Mouse (Mus musculus): ENCODE results near the gene Gm4778. TPM values are rescaled to one million over a fixed set of nuclear protein-coding genes. Genes with fewer than 3 reads are reported as not detected.

The Gm4778 gene
- polyA plus RNA-seq, 1 experiment from 2014 or later: not detected

DNA sequence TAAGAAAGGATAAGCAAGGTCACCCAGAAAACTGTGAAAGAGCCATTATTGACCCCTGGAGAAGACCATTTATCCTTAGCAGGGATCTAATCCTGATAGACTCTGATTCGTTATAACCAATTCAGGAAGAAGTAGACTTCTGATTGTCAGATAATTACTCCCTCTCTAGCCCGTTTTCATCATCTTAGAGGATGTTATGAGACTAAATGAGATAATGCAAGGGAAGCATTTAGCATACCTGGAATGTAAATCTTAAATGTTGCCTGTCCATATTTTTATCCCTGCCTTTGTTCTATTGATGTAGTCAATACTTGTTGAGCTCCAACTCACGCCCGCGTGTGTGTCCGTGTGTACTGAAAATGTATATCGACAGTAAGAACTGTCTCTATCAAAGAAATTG, 46.7 kb downstream of the Gm4778 start:
- Histone ChIP-seq H3K4me3 (replicated peaks; ENCODE audit: low read depth, low read length) (peak overlapping the region; percentile 44), H3K9me3 (replicated peaks; ENCODE audit: low read length) (no peaks in the 10 kb centered on the region), H3K27me3 (ENCODE audit: insufficient read depth, low read length) (no peaks in the 10 kb centered on the region), H3K27ac (peak overlapping the region; percentile 85), H3K4me2 (ENCODE audit: low read length) (peak overlapping the region; percentile 53), H3K36me3 (ENCODE audit: insufficient read depth, low read length) (no peaks in the 10 kb centered on the region), H3K4me1 (replicated peaks; ENCODE audit: insufficient read depth, low read length) (0 out of 2 replicates have a peak, but pooled peaks cover 4% of the 10 kb centered on the region), H3K9ac (ENCODE audit: low read depth, low read length) (peak overlapping the region; percentile 66)
- WGBS: 53% methylated on average over 7 of the region's 7 CpGs
- no peak for TF ChIP-seq CTCF (IDR thresholded peaks at IDR 0.05; ENCODE audit: low read depth)
- no peak for ATAC-seq (replicated peaks; ENCODE audit: low FRiP score, low read depth)
- DNase-seq (ENCODE audit: low spot score): no peak

DNA sequence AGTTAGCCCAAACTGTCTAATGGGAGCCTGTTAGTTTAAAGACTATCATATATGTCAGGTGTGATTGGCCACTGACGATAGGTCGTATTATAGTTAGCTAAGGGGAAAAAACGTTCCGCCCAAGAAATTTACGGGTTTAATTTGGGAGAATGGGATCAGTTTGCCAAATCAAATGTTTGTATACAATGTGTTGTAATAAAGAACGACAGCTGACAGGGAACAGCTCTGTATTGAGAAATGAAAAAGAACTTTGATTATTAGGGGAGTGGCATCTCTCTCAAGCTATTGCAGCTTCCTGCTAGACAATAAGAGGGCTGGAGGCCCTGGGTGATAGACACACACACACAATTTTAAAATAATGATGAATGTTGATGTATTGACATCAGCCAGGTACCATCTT, 47.1 kb downstream of the Gm4778 start:
- WGBS: 72% methylated on average over 6 of the region's 6 CpGs
- peak overlapping the region; percentile 53 for H3K4me2 ChIP-seq (ENCODE audit: low read length)
- DNase-seq (ENCODE audit: low spot score) (no peak), ATAC-seq (replicated peaks; ENCODE audit: low FRiP score, low read depth) (no peak)
- H3K4me3 ChIP-seq (replicated peaks; ENCODE audit: low read depth, low read length): peak overlapping the region; percentile 44
- no peaks in the 10 kb centered on the region for H3K9me3 ChIP-seq (replicated peaks; ENCODE audit: low read length)
- H3K9ac ChIP-seq (ENCODE audit: low read depth, low read length): 0 out of 2 replicates have a peak overlapping the region, but pooled peaks have one; percentile 66
- H3K4me1 ChIP-seq (replicated peaks; ENCODE audit: insufficient read depth, low read length): 0 out of 2 replicates have a peak, but pooled peaks cover 4% of the 10 kb centered on the region
- no peaks in the 10 kb centered on the region for H3K27me3 ChIP-seq (ENCODE audit: insufficient read depth, low read length)
- H3K36me3 ChIP-seq (ENCODE audit: insufficient read depth, low read length): no peaks in the 10 kb centered on the region
- no peak for TF ChIP-seq CTCF (IDR thresholded peaks at IDR 0.05; ENCODE audit: low read depth)
- no peak overlapping the region for H3K27ac ChIP-seq

DNA sequence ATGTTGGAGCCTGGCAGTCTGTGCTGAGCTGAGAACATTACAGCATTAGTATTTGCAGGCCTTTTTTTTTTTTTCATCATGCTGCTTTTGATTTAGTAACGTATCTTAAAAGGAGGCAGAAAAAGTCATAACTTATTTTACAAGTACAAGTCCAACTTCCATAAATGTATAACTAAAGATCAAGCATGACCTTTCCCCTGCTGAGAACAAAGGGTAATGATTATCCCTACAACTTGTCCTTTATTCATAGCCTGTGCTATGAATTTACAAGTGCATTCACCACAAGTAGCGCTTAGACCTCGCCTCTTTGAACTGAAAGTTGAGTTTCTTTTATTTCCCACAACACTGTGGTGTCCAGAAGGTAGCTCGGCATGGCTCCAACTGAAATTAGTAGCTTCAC, 47.5 kb downstream of the Gm4778 start:
- Histone ChIP-seq H3K27ac (no peak overlapping the region), H3K36me3 (ENCODE audit: insufficient read depth, low read length) (no peaks in the 10 kb centered on the region), H3K4me1 (replicated peaks; ENCODE audit: insufficient read depth, low read length) (0 out of 2 replicates have a peak, but pooled peaks cover 4% of the 10 kb centered on the region), H3K9me3 (replicated peaks; ENCODE audit: low read length) (no peaks in the 10 kb centered on the region), H3K4me2 (ENCODE audit: low read length) (peak overlapping the region; percentile 53; the same call in 1 of the 2 replicates), H3K27me3 (ENCODE audit: insufficient read depth, low read length) (no peaks in the 10 kb centered on the region), H3K4me3 (replicated peaks; ENCODE audit: low read depth, low read length) (no peak overlapping the region), H3K9ac (ENCODE audit: low read depth, low read length) (no peak overlapping the region)
- WGBS: 70% methylated on average over 4 of the region's 4 CpGs
- DNase-seq (ENCODE audit: low spot score) (no peak), ATAC-seq (replicated peaks; ENCODE audit: low FRiP score, low read depth) (no peak)
- TF ChIP-seq CTCF (IDR thresholded peaks at IDR 0.05; ENCODE audit: low read depth): no peak

Other genes with a start within 250 kb of the Gm4778 start
- gene Gm9125, start 209.2 kb upstream of the Gm4778 start, polyA plus RNA-seq (2015; fragmentation: Nextera tagmentation; extraction: Ambion mirVana): not detected in 2 replicates
- gene Gm10697, start 191.4 kb upstream of the Gm4778 start, polyA plus RNA-seq (2015; fragmentation: Nextera tagmentation; extraction: Ambion mirVana): not detected in 2 replicates
- gene Gm10696, start 85.8 kb upstream of the Gm4778 start, polyA plus RNA-seq (2015; fragmentation: Nextera tagmentation; extraction: Ambion mirVana): not detected in 2 replicates
- not detected in 2 replicates for gene Gm5286, start 67.3 kb upstream of the Gm4778 start, polyA plus RNA-seq (2015; fragmentation: Nextera tagmentation; extraction: Ambion mirVana)
- 20.2 and 21.5 TPM in 2 replicates for gene Them4, start 46.1 kb downstream of the Gm4778 start, polyA plus RNA-seq (2015; fragmentation: Nextera tagmentation; extraction: Ambion mirVana)
- 0.09 TPM in 1 of 2 replicates, not detected in the other for gene Them5, start 78.1 kb downstream of the Gm4778 start, polyA plus RNA-seq (2015; fragmentation: Nextera tagmentation; extraction: Ambion mirVana)
- gene C2cd4d, start 98.4 kb downstream of the Gm4778 start, polyA plus RNA-seq (2015; fragmentation: Nextera tagmentation; extraction: Ambion mirVana): 0.50 and 0.75 TPM in 2 replicates
- 14.4 and 16.4 TPM in 2 replicates for gene Rorc, start 108.8 kb downstream of the Gm4778 start, polyA plus RNA-seq (2015; fragmentation: Nextera tagmentation; extraction: Ambion mirVana)
- 0.32 and 0.47 TPM in 2 replicates for gene Lingo4, start 134.5 kb downstream of the Gm4778 start, polyA plus RNA-seq (2015; fragmentation: Nextera tagmentation; extraction: Ambion mirVana)
- 11.1 and 12.8 TPM in 2 replicates for gene Tdrkh, start 149.2 kb downstream of the Gm4778 start, polyA plus RNA-seq (2015; fragmentation: Nextera tagmentation; extraction: Ambion mirVana)
- 52.7 and 57.1 TPM in 2 replicates for gene Mrpl9, start 179.3 kb downstream of the Gm4778 start, polyA plus RNA-seq (2015; fragmentation: Nextera tagmentation; extraction: Ambion mirVana)
- gene Oaz3, start 179.9 kb downstream of the Gm4778 start, polyA plus RNA-seq (2015; fragmentation: Nextera tagmentation; extraction: Ambion mirVana): 0.13 and 0.24 TPM in 2 replicates
- gene Celf3, start 214.3 kb downstream of the Gm4778 start, polyA plus RNA-seq (2015; fragmentation: Nextera tagmentation; extraction: Ambion mirVana): 0.39 and 0.50 TPM in 2 replicates
- gene Riiad1, start 216.3 kb downstream of the Gm4778 start, polyA plus RNA-seq (2015; fragmentation: Nextera tagmentation; extraction: Ambion mirVana): 2.0 TPM in 2 replicates

All from kidney, postnatal 0 days (tissue).